Mouse (Mus musculus) cerebellum, adult (tissue): ENCODE measurements around the gene Tnk1.
"Not testable (repeated sequence)": the region's sequence is repeated elsewhere in the genome, so short reads cannot be mapped to it uniquely, and the experiment has no call there.

ENCODE experiments used
- ATAC-seq: cut with Nextera tagmentation; 2 replicates; pipeline ENCODE4 v1.9.2; 2017; ENCODE audit warnings: mild to moderate bottlenecking, moderate library complexity, mixed read lengths; ENCODE audit not compliant: insufficient number of reproducible peaks, low FRiP score, low TSS enrichment

Gene Tnk1

DNA sequence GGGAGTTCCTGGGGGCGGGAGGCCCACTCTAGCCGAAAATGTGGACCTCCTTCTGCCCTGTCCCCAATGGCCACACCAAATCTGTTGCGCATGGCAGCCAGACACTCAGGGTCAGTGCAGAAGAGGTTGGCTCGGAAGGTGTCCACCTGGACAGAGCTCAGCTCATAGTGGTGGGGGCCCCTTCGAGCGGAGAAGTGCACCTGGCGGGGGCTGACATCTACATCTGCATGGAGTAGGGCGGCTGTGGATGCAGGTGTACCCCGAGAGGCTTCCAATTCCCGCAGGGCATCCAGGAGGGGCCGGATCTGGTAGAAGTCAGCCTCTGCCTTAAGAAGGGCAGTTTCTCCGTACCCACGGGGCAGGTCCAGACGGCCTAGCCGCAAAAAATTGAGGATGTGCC lies 21.2 kb upstream of the Tnk1 start:
- ATAC-seq = no peak

DNA sequence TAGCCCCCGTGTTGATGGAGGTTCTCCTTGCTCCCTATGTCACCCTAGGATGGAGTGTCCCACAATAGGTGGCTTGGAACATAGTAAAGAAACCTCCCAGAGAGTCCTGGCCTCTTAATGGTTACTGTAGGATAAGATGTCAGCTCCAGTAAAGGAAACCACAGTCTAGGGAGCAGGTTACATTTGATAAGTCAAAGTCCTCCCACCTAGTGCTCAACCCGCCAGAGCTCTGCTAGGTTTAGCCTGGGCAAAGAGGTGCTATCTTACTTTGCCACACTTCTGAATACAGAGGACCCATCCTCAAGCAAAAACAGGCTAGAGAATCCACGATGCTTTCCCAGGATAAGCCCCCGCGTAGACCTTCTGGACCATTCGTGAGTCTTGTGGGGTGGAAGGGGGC lies 20.4 kb upstream of the Tnk1 start:
- no peak for ATAC-seq

DNA sequence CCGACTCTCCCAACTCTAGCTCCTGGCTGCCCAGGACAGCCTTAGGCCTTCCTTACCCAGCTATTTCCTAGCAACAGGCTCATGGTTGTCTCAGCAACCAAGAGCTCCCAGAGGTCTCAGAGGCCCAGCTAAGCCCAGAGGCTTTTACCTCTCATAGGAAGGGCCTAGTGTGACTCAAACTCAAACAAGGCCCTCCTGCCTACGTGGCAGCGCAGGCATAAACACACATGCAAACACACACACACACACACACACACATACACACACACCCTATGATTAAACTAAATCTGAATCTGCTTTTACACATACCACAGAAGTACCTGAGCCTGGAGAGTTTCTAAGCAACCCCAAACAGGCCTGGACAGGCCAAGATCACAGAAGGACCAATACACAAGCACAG lies 19.9 kb upstream of the Tnk1 start:
- no peak for ATAC-seq

DNA sequence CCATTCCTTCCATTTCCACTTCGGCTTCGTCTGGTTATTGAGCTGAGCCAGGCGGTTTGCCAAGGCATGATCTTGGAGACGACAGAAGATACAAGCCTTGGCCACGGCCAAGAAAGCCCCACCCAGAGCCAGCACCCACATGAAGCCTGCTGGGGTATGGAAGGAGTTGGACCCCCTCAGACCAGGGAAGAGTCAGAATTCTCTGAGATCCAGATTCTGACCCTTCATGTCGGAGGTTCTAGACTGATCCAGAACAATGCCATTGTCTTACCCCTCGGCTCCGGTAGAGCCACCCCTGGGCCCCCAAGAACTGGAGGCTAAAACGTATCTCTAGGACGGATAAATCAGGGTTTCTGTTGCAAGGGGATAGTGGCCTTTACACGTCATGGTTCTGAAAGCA lies 19.3 kb upstream of the Tnk1 start, which contains the start of gene Tmem95:
Gene Tmem95, minus strand, starts transcription at position 141 of the 400 bp plus-strand sequence.
- no peak for ATAC-seq

DNA sequence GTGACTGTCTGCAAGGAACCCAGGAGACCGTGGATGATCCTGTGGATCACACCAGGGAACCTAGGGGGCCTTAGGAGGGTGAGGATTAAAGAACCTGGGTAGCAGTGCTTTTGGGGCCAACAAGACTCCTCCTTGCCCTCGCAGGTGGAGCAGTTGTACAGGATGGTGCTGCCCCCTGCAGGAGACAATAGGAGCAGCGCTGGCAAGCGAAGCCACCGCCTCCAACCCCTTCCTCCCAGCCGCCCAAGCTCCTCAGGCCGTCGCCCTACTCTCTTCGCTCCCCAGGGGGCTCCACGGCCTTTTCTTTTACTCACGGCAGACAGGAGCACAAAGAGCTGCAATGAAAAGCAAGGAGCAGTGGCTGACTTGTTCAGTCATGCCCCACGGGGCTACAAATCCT lies 18.3 kb upstream of the Tnk1 start:
- no peak for ATAC-seq

DNA sequence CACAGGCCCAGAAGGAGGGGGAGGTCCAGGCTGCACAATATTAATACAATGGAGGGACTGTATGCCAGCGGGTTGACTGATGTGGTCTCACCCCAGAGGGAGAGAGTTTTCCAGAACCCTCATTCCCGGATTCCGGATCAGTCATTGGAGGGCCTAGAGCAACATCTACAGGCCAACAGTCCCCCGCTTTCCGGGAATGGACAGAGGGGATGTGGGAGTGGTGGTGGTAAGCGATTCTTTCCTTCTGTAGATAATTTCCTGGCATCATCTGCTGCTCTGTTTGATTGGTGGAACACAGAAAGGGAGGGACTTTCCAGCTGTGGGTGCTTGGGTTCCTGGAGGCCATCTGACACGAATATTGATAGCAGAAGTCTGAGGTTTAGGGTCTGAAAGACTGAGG lies 17.7 kb upstream of the Tnk1 start:
- ATAC-seq = no peak

DNA sequence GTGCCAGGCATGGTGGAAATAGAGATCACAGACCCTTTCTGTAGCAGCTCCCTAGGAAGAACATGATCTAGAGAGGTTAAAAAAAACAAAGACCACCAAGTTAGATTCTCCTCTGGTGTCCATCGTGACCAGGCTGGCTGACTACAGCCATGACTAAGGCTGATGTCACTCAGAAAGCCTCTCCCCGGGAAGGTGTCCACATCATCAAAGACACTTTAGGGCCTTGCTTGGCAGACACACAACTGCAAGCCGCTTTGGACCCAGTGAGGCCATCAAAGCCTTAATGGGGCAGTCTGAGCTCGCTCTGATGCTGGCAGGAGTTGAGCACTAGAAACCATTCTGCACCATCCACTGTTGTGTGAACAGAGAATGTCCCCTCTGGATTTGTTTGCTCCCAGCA lies 13.9 kb upstream of the Tnk1 start:
- no peak for ATAC-seq

DNA sequence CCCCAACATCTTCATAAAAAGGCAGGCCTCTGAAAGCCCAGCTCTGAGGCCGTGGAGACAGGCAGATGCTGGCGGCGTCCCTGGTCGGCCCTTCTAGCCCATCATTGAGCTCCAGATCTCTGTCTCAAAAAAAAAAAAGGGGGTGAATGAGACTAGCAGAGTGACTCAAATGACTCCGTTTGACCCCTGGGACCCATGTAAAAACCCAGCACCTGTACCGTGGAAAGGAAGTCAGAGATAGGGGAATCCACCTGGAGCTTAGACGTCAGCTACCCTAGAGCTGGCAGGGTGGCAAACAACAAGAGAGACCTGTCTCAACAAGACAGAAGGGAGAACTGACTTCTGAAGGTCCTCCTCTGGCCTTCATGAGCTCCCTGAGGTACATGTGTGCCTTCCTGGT lies 13.3 kb upstream of the Tnk1 start:
- ATAC-seq = no peak

DNA sequence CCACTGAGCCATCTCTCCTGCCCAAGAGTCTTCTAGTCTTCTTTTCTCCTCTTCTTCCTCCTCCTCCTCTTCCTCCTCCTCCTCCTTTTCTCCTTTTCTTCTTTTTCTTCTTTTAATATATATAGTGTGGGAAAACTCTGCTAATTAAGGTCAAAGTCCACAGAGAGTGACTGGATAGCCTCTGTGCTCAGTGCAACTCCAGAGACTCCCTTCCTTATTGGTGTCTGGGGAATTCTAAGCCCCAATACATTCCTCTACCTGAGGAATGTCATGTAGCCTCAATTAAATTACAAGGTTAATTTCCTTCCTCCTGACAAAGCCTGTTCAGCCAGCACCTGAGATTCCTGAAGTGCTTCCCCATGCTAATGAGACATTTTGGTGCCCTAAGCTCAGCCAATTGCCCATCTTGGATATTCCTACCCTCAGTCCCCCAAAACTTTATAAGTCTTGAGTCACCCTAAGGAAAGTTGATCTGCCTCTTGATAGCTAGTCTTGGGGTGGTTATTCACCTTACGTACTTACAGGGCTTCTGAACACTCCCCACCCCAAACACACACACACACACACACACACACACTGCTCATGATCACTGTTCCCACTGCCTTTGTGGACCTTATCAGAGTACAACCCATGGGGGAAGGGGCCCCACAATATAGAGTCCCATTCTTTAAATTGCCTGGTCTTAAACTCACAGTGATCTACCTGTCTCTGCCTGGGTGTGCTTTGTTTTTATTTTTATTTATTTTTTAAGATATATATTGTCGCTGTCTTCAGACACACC lies 11.9 kb upstream of the Tnk1 start:
- no peak for ATAC-seq

DNA sequence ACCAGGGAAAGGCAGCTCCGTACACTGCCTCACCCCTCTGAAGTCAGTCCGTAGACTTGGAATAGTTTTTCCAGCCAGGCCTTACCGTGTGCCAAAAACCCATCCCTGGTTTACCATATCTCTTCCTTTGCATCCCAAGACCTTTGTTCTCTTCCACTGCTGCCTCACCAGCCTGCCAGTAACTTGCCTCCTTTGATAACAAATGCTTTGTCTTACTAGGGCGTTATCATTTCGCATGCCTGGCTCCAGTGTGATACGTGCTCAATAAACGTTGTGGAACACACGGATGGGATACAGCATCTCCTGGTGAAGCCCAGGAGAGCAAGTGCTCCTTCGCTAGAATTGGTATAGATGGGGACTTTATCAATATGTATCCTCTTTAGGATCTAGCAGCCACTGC lies 8.8 kb upstream of the Tnk1 start:
- no peak for ATAC-seq

DNA sequence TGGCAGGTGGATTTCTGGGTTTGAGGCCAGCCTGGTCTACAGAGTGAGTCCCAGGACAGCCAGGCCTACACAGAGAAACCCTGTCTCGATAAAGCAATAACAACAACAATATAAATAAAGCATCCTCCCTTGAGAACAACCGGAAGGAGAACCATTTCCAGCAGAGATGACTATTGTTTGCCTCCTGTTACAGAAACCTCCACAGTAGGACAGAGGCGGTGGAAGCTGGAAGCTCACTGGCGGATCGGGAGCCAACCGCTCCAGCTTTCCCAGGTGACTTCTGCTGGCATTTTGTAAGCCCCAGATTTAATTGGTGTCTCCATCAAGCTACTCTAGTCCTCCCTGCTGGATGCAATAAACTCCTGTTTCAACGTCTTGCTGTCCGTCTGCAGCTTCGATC lies 7.0 kb upstream of the Tnk1 start:
- ATAC-seq = no peak

DNA sequence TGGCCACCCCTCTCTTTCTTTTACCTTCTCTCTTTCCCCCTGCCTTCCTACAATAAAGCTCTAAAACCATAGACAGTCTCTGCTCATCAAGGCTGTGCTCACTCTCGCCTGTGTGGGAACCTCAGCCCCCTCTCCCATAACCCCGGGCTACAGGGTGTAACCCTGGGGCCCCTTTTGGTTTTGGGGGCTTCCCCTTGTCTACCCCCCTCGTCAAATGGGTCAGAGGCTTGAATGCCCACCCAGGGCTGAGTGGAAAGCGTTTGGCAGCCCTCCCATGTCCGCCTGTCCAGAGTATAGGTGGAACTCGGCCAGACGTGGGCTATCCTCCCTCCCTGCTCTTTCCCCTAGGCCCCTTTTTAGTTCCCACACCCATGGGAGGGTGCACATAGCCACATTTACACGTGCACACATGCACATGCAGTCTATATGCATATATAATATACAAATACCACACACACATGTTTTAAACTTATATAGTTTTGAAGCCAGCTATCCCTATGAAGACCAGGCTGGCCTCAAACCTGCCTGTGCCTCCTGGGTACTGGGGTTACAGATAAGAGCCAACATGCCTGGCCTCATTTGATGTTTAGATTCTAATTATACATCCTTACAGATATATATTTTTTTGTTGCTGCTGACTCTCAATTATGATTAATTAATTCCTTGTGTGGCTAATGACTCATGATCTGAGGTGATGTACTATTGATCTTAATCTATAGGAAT lies 5.8 kb upstream of the Tnk1 start:
- no peak for ATAC-seq

DNA sequence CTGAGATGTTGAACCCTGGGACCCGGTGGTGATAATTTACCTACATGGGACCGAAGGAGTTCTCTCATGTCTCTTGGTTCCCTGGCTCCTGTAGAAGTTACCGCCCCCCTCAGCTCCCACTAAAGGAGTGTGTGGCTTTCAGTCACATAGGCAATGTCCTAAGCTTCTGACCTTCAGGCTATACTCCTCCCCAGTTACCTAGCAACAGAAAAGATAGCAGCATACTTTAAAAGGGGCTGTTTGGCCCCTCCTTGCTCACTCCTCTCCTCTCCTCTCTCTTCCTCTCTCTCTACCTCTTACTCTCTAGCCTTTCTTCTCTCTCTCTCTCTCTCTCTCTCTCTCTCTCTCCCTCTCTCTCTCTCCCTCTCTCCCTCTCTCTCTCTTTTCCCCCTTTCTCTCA lies 5.2 kb upstream of the Tnk1 start:
- not testable (repeated sequence) for ATAC-seq

DNA sequence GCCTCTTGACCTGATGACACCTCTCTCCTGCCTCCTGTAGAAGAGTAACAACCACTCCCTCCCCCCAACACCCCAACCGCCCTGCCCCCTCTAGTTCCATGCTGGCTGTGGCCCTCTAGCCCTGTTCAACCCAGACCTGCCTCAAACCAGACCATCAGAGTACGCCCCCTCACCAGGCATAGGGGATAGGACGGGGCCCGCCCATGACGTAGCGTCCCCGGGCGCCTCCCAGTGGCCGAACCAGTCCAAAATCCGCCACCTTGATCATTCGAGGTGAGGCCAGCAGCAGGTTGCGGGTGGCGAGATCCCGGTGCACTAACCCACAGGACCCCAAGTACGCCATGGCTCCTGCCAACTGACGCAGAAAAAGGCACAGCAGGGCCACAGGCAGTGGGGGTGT lies 3.2 kb downstream of the Tnk1 start:
- ATAC-seq = no peak

DNA sequence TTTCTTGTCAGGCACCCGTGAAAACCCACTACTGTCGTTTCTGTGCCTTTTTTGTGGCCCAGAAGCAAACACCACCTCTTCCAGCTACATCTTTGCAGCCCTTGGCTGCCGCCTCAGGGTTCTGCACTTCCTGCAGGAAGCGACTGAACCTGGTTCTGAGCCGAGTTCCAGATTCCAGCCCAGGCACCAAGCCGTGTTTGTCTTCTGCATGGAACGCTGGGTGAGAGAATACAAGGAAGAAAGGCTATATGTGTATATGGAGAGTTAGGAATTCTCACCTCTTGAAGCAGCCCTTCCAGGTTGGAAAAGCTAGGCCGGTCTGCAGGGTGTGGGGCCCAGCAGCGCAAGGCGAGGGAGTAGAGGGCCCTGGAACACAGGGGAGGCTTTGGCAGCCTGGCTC lies 3.9 kb downstream of the Tnk1 start:
- no peak for ATAC-seq

DNA sequence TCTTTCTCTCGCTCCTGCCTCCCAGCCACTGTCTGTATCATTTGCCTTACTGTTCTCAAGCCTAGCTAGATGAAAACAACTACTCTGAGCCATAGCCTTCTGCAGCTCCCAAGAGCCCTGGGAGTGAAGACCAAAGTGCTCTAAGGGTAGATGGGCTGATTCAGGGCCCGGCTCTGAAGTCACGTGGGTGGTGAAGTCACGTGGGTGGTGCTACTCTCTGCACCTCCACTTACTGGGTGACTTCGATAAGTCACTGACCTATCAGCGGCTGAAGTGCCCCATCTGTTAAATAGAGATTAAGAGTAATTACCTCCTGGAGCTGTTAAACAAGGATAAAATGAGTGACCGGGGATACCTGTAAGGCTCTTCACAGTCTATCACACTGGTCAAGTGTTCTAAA lies 4.5 kb downstream of the Tnk1 start:
- ATAC-seq = no peak

DNA sequence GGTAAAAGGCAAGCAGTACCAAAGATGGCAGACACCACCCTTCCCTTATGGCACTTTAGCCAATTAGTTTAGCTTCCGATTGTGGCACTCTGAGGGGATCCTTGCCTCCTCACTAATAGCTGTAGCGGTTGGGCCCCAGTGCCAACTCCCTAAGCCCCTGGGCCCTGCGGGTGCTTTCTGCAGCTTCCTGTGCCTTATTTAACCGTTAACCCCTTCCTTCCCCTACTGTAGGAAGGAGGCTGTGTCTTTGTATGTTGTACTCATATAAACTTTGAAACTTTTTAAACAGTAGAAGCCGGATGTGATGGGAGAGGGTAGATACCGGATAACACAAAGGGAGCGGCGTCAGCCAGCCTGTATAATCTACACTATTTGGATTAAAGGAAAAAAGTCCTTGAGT lies 7.8 kb downstream of the Tnk1 start:
- no peak for ATAC-seq

DNA sequence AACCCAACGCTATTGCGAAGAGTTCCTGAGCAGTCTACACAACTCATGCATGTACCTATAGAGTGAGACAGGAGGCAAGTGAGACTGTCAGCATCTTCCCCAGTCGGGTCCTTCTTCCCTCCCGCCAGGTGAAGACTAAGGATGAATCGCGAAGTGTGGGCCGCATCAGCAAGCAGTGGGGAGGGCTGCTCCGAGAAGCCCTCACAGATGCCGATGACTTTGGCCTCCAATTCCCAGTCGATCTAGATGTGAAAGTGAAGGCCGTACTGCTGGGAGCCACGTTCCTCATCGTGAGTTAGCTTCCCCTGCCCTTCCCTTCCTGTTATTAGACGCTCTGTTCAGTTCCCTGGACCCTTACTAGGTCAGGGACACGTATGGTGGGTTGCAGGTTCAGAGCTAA lies 8.6 kb downstream of the Tnk1 start:
- ATAC-seq = no peak

DNA sequence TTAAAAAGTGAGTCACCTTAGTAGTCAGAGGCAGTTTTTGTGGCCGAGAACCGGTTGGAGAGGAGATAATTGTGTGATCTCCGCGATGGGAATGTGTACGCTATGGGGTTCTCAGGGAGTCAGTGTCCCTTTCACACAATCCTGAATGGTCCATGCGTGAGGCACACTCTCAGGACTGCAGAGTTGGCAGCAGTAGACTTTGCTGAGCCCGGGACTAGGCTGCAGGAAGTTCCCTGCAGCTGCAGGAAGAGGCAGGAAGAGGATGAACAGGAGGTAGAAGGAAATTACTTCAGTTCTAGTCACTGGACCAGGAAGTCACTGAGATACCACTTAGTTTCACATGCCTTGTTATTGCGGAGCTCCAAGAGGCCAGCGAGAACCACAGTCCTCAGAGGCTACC lies 9.4 kb downstream of the Tnk1 start:
- no peak for ATAC-seq

DNA sequence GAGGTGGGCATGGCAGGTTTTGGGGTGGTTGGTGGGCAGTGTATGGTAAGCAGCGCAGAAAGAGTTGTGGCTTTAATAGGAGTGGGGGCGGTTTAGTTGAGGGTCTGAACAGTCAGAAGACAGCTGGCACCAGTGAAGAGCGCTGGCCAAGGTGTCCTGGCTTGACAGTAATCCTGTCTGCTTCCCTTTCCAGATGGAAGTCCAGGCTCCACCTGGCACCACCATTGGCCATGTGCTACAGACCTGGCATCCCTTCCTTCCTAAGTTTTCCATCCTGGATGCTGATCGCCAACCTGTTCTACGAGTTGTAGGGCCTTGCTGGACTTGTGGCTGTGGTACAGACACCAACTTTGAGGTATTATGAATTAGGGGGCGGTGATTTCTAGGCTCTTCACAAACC lies 10.5 kb downstream of the Tnk1 start:
- no peak for ATAC-seq

DNA sequence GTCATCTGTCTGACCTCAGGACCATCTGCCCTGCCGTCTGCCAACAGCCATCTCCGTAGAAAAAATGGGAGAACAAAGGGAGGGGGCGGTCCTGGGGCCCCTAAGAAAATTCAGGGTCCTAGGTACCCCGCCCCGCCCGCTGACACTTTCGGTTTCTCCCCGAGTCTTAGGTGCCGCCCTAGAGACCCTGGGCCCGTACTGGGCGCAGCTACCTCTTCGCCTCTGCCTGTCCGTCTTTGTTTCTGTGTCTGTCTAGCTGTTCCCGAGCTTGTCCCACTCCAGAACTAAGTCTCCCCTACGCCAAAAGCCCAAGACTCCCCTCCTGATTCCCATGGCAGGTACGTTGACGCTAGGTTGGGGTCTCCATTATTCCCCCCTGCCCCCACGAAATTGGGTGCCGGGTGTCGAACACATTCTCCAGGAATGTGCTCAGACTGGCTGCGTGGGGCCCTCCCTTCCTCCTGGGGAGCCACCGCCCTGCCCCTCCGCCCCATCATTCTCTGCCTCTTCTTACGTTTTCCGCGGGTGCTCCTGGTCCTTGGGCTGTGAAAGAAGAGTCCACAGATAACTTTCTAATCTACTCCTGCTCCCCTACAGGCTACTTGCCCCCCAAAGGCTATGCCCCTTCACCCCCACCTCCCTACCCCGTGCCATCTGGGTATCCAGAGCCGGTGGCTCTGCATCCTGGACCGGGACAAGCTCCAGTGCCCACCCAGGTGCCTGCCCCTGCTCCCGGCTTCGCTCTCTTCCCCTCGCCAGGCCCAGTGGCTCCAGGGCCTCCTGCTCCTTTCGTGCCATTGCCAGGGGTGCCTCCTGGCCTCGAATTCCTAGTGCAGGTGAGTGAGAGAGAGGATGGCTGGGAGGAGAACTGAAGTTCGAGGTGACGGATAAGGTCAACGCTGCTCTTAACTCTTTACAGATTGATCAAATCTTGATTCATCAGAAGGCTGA lies 11.5 kb downstream of the Tnk1 start:
- ATAC-seq = no peak
